Mouse (Mus musculus) heart, postnatal 25 days (tissue): ENCODE data around the gene Plekhg4. TPM values are rescaled to one million over a fixed set of nuclear protein-coding genes. Genes with fewer than 3 reads are reported as not detected.

Source experiments
- DNase-seq: peaks from one replicate; pipeline ENCODE4 v3.0.0; 2022; ENCODE audit warnings: low spot score
- intact Hi-C: fragments of 180-260 bp; cut with DNase I; formaldehyde crosslinking; loops from one replicate; pipeline ENCODE4 v1.15.1; 2025
- total RNA-seq, 2 experiments: library from RNA; stranded (reverse); gene quantifications; 2 replicates each; pipeline ENCODE4 v1.2.3; 2021

Gene Plekhg4
- total RNA-seq, 2 experiments from 2014 or later: not detected

GRCm38 (mm10) chr8:105393915-105394314 is 20.8 kb downstream of the Plekhg4 start:
- intact Hi-C loops: no loop called here
- no peak for DNase-seq

- DNase-seq: no peak
- intact Hi-C loops: loop anchor here (2.0 kb wide), 1 partner anchor 39 kb away; no protein-coding TSS in a partner anchor
These were observed 24.7 kb downstream of the Plekhg4 start for GRCm38 (mm10) chr8:105397747-105398146.

- DNase-seq: no peak
- intact Hi-C loops: no loop called here
These were observed 26.9 kb downstream of the Plekhg4 start for GRCm38 (mm10) chr8:105400016-105400415.

GRCm38 (mm10) chr8:105403467-105403866 is 30.4 kb downstream of the Plekhg4 start:
- intact Hi-C loops: no loop called here
- no peak for DNase-seq

- intact Hi-C loops: no loop called here
- no peak for DNase-seq
These were observed 31.4 kb downstream of the Plekhg4 start for GRCm38 (mm10) chr8:105404496-105404895.

GRCm38 (mm10) chr8:105406416-105406815 is 33.3 kb downstream of the Plekhg4 start:
- DNase-seq: no peak
- intact Hi-C loops: no loop called here

- intact Hi-C loops: no loop called here
- no peak for DNase-seq
These were observed 35.3 kb downstream of the Plekhg4 start for GRCm38 (mm10) chr8:105408331-105408730.

GRCm38 (mm10) chr8:105409947-105410346 is 36.9 kb downstream of the Plekhg4 start:
- intact Hi-C loops: no loop called here
- DNase-seq: no peak

GRCm38 (mm10) chr8:105413391-105413790 is 40.3 kb downstream of the Plekhg4 start, which contains the start of the genes Kctd19 and Lrrc36:
Gene Kctd19 (minus strand): TSS chr8:105413502.
Gene Lrrc36 (plus strand): TSS chr8:105413571.
- intact Hi-C loops: loop anchor here (2.0 kb wide), 1 partner anchor 63 kb away; no protein-coding TSS in a partner anchor

GRCm38 (mm10) chr8:105418992-105419391 is 45.9 kb downstream of the Plekhg4 start:
- no peak for DNase-seq
- intact Hi-C loops: no loop called here

More at GRCm38 (mm10) chr8:105413391-105413790, 40.3 kb downstream of the Plekhg4 start, which contains the start of the genes Kctd19 and Lrrc36:
- DNase-seq: no peak

- intact Hi-C loops: no loop called here
- DNase-seq: no peak
These were observed 46.7 kb downstream of the Plekhg4 start for GRCm38 (mm10) chr8:105419800-105420199.

- intact Hi-C loops: no loop called here
- DNase-seq: no peak
These were observed 48.9 kb downstream of the Plekhg4 start for GRCm38 (mm10) chr8:105422006-105422405.

GRCm38 (mm10) chr8:105426878-105427277 is 53.8 kb downstream of the Plekhg4 start:
- intact Hi-C loops: no loop called here
- no peak for DNase-seq

GRCm38 (mm10) chr8:105431743-105432515 is 58.9 kb downstream of the Plekhg4 start:
- DNase-seq: no peak
- intact Hi-C loops: no loop called here

Other genes starting within 250 kb of the Plekhg4 start
- gene Ces4a, start 241.5 kb upstream of the Plekhg4 start, total RNA-seq: not detected
- gene Cbfb, start 202.6 kb upstream of the Plekhg4 start, total RNA-seq: 10 to 100 TPM; 20.2 to 26.8 TPM
- 10 to 100 TPM; 18.5 to 19.5 TPM for gene D230025D16Rik, start 148.1 kb upstream of the Plekhg4 start, total RNA-seq
- 1 to 10 TPM; 4.1 to 4.9 TPM for gene B3gnt9, start 118.1 kb upstream of the Plekhg4 start, total RNA-seq
- 1 to 10 TPM; 4.4 to 6.9 TPM for gene Tradd, start 108.7 kb upstream of the Plekhg4 start, total RNA-seq
- 1 to 10 TPM; 2.4 to 2.7 TPM for gene Fbxl8, start 108.6 kb upstream of the Plekhg4 start, total RNA-seq
- gene Hsf4, start 103.5 kb upstream of the Plekhg4 start, total RNA-seq: 1 to 10 TPM; 1.5 to 2.2 TPM
- gene Nol3, start 97.1 kb upstream of the Plekhg4 start, total RNA-seq: 10 to 100 TPM; 17.2 to 20.1 TPM
- 1 to 10 TPM; 1.8 to 2.0 TPM for gene 4931428F04Rik, start 83.4 kb upstream of the Plekhg4 start, total RNA-seq
- gene Exoc3l, start 77.2 kb upstream of the Plekhg4 start, total RNA-seq: 1 to 10 TPM; 4.9 to 7.1 TPM
- gene E2f4, start 75.6 kb upstream of the Plekhg4 start, total RNA-seq: 10 to 100 TPM; 19.8 to 21.5 TPM
- gene Elmo3, start 67.7 kb upstream of the Plekhg4 start, total RNA-seq: under 1 TPM; 0.81 to 0.91 TPM
- 1 to 10 TPM; 1.3 to 1.9 TPM for gene Lrrc29, start 47.0 kb upstream of the Plekhg4 start, total RNA-seq
- gene Tmem208, start 46.9 kb upstream of the Plekhg4 start, total RNA-seq: 10 to 100 TPM; 23.4 to 25.3 TPM
- gene Fhod1, start 25.3 kb upstream of the Plekhg4 start, total RNA-seq: 1 to 10 TPM; 6.1 to 7.2 TPM
- gene Slc9a5, start 24.4 kb upstream of the Plekhg4 start, total RNA-seq: under 1 TPM; 0.29 to 0.56 TPM
- gene Kctd19, start 40.2 kb downstream of the Plekhg4 start, total RNA-seq: under 1 TPM in 1 of 2 experiments, not detected in 1; 0.44 TPM
- under 1 TPM; 0.42 to 0.73 TPM for gene Lrrc36, start 40.3 kb downstream of the Plekhg4 start, total RNA-seq
- 10 to 100 TPM; 51.4 TPM for gene Tppp3, start 98.3 kb downstream of the Plekhg4 start, total RNA-seq
- gene Zdhhc1, start 123.6 kb downstream of the Plekhg4 start, total RNA-seq: 10 to 100 TPM; 12.8 to 13.6 TPM
- under 1 TPM; 0.13 to 0.36 TPM for gene Hsd11b2, start 145.5 kb downstream of the Plekhg4 start, total RNA-seq
- gene Atp6v0d1, start 192.8 kb downstream of the Plekhg4 start, total RNA-seq: 10 to 100 TPM; 45.7 to 53.2 TPM
- 10 to 100 TPM; 41.7 to 50.9 TPM for gene Ripor1, start 232.0 kb downstream of the Plekhg4 start, total RNA-seq